Mouse (Mus musculus) kidney, adult 2 months (tissue): ENCODE results near the gene Hoxa6. TPM values are rescaled to one million over a fixed set of nuclear protein-coding genes. Genes with fewer than 3 reads are reported as not detected.
A peak's percentile ranks its signal among the peaks of the same experiment; 100 is the strongest.

ENCODE experiments used
- DNase-seq: peaks from one replicate; pipeline ENCODE4 v3.0.0; 2021
- H3K27ac ChIP-seq: fragments of 200-500 bp; 2 replicates; pipeline ENCODE4 v1.5.1; 2012; ENCODE audit warnings: low read depth, low read length, control low read depth, inconsistent platforms; ENCODE audit not compliant: insufficient read depth
- H3K27me3 ChIP-seq: fragments of 200-500 bp; replicated peaks from 2 replicates; pipeline ENCODE4 v1.6.1; 2012; ENCODE audit warnings: mild to moderate bottlenecking, moderate library complexity, low read length, inconsistent platforms; ENCODE audit not compliant: control insufficient read depth, insufficient read depth
- H3K36me3 ChIP-seq: fragments of 200-500 bp; 2 replicates; pipeline ENCODE4 v1.6.1; 2012; ENCODE audit warnings: mild to moderate bottlenecking, moderate library complexity, low read length, inconsistent platforms; ENCODE audit not compliant: control insufficient read depth, insufficient read depth
- H3K4me1 ChIP-seq: fragments of 200-500 bp; 2 replicates; pipeline ENCODE4 v1.6.1; 2011; ENCODE audit warnings: low read length; ENCODE audit not compliant: control insufficient read depth, insufficient read depth
- H3K4me3 ChIP-seq: fragments of 200-500 bp; 2 replicates; pipeline ENCODE4 v1.5.1; 2011; ENCODE audit warnings: mild to moderate bottlenecking, low read depth, low read length, control low read depth; ENCODE audit not compliant: insufficient read depth
- CTCF ChIP-seq: fragments of 200-500 bp; conservative IDR thresholded peaks from 2 replicates; pipeline ENCODE4 v1.5.1; 2011; ENCODE audit warnings: low read depth, mild to moderate bottlenecking, control low read depth, low read length, moderate library complexity, mixed read lengths; ENCODE audit not compliant: insufficient read depth, insufficient read length
- POLR2A ChIP-seq: fragments of 200-500 bp; IDR thresholded peaks from one replicate; pipeline ENCODE4 v1.6.1; 2011; ENCODE audit warnings: low read depth, low read length, control low read depth
- WGBS: fragments of 180-500 bp; shearing (Covaris S2); methylation state at CpG from one replicate; pipeline ENCODE4 v1.1.7; 2018; 5-methylcytosine and 5-hydroxymethylcytosine counted together
- polyA plus RNA-seq: library from polyadenylated mRNA; depleted of rRNA; stranded (reverse); fragments of >200 nt; gene quantifications from 2 replicates; pipeline ENCODE4 v1.2.3, GENCODE M21; 2012; rRNA removed

Hoxa6 gene
- polyA plus RNA-seq, 1 experiment = 2.4 TPM

DNA sequence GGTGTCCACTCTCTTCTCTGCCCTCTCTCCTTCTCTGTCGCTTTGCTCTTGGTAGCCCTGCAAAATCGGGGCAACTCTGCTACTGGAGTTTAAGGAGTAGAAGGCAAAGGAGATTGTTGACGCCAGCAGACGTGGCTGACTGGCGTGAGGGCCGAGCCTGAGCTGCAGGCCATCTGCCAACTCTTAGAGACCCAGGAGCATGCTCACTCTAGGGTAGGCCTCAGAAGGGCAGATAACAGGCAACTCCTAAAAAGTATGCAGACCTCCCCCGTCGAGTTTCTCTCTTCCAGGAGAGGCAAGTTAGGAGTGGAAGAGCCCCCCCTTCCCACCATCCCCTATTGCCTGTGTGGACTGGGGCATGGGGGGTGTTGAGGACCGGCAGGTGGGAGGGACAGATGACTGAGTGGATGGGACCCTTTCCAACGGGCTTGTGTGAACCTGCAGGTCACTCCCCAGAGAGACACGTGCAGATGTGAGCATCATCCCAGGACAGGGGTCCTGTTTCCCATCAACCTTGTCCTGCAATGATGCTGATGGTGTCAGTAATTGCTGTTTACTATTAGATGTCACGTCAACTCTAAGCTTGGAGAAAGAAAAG is 49.3 kb downstream of the Hoxa6 start:
- 16% methylated on average over 12 of the region's 12 CpGs for WGBS
- peak; percentile 77 for DNase-seq
- no peaks in the 10 kb centered on the region for H3K27me3 ChIP-seq
- H3K27ac ChIP-seq = peak overlapping the region; percentile 58
- TF ChIP-seq CTCF (no peak), POLR2A (no peak)
- peaks cover 7% of the 10 kb centered on the region; the same call in 1 of the 2 replicates for H3K4me1 ChIP-seq
- peak overlapping the region; percentile 85 for H3K4me3 ChIP-seq
- no peaks in the 10 kb centered on the region for H3K36me3 ChIP-seq

DNA sequence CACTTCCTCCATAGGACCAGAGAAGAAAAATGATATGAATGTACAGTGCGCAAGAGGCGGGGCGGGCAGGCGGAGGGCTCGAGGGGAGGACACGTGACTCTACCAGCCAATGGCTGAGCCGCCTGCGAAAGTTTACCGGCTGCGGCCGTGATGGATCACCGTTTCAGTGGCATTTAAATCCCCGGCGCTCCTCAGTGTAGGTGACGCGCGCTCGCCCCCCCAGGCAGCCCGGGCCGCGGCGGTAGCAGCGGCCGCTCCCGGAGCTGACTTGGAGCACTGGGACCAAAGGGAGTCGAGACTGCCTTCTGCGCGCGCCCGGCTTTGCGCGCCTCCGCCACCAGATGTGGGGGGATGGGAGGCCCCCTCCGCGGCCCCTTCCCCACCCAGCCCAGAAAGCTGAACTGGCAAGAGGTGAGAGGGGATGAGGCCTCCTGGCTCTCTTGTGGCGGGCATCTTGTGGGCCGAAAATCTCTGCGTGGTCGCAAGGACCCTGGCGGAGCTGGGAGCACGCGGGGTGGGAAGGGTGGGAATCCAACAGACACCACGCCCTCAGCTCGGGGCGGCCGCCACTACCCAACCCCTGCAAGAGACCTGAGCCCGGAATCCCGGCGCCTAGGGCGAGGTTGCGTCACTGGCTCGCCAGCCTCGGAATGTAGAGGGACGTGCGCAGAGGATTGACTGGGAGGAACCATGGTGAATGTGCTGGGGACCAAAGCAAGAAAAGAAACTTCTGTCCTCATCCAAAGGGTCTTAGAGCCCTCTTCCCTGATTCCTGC is 50.1 kb downstream of the Hoxa6 start, which contains the start of gene Hoxa1:
Gene Hoxa1, minus strand, starts transcription at position 42 of the 776 bp plus-strand sequence.
- Histone ChIP-seq H3K27me3 (no peaks in the 10 kb centered on the region), H3K27ac (peak within 1 kb of the TSS; percentile 58), H3K4me1 (peaks cover 7% of the 10 kb centered on the region; the same call in 1 of the 2 replicates), H3K36me3 (no peaks in the 10 kb centered on the region), H3K4me3 (peak within 1 kb of the TSS; percentile 85)
- TF ChIP-seq CTCF (no peak), POLR2A (peak; percentile 33)
- under 1% methylated on average over 55 of the region's 55 CpGs for WGBS
- DNase-seq = peak; percentile 94

DNA sequence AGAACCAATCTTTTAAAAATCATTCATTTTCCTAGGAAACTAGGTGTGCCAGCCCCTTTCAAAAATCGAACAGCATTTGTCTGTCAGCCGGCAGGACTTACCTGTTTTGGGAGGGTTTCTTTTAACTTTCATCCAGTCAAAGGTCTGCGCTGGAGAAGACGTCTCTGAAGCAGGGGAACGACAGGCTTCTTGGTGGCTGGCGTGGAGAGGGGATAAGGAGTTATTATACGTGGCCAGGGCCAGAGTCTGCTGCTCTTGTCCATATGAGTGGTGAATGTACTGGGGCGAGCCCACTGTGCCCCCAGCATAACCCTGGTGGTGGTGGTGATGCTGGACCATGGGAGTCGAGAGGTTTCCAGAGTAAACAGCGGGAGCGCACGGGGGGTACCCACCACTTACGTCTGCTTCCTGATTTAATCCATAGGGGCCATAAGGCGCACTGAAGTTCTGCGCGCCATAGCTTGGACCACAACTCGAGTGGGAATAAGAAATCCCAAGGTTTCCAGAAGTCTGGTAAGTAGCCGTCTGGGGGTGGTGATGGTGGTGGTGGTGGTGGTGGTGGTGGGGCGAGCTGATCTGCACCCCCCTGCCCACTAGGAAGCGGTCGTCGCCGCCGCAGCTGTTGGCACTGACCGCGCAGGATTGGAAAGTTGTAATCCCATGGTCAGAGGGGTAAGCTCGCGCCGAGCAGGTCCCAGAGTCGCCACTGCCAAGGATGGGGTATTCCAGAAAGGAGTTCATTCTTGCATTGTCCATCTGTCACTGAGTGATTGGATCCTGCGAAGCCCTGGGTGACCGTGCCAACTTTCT is 50.9 kb downstream of the Hoxa6 start:
- no peaks in the 10 kb centered on the region for H3K36me3 ChIP-seq
- WGBS = 16% methylated on average over 32 of the region's 32 CpGs
- H3K4me1 ChIP-seq = peaks cover 7% of the 10 kb centered on the region; the same call in 1 of the 2 replicates
- peak overlapping the region; percentile 85 for H3K4me3 ChIP-seq
- DNase-seq = no peak
- no peak overlapping the region for H3K27ac ChIP-seq
- no peaks in the 10 kb centered on the region for H3K27me3 ChIP-seq
- TF ChIP-seq POLR2A (no peak), CTCF (no peak)

DNA sequence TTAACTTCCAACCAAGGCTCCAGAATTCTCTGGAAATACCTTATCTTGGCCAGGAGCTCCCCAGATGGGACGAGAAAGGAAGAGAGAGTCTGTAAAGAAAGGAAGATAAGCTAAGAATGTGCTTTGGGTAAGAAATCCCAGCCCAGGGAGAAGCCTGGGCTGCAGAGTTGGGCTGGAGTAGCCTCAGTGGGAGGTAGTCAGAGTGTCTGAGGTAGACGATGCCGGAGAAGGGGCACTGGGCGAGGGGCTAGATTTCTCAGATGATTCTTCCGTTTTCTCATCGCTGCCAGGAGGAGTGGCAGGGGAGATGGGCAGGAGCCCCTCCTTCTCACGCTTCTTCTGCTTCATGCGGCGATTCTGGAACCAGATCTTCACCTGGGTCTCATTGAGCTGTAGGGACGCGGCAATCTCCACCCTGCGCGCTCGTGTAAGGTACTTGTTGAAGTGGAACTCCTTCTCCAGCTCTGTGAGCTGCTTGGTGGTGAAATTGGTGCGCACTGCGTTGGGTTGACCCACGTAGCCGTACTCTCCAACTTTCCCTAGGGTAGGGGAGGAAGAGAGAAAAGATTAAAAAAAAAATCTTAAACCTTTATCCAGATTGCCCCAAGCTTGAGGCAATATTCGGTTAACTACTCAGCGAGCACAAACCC is 51.8 kb downstream of the Hoxa6 start:
- no peak for DNase-seq
- Histone ChIP-seq H3K27ac (no peak overlapping the region), H3K36me3 (no peaks in the 10 kb centered on the region), H3K4me3 (no peak overlapping the region), H3K4me1 (peaks cover 7% of the 10 kb centered on the region; the same call in 1 of the 2 replicates), H3K27me3 (no peaks in the 10 kb centered on the region)
- 76% methylated on average over 20 of the region's 20 CpGs for WGBS
- TF ChIP-seq POLR2A (no peak), CTCF (no peak)

Other genes with a start within 250 kb of the Hoxa6 start
- gene Skap2, start 196.2 kb downstream of the Hoxa6 start, polyA plus RNA-seq = 12.4 and 22.2 TPM in 2 replicates
- 1.2 and 1.3 TPM in 2 replicates for gene Hoxa1, start 50.4 kb downstream of the Hoxa6 start, polyA plus RNA-seq
- gene Hoxa2, start 43.9 kb downstream of the Hoxa6 start, polyA plus RNA-seq = 1.3 and 1.6 TPM in 2 replicates
- 0.19 and 0.22 TPM in 2 replicates for gene 5730596B20Rik, start 31.2 kb downstream of the Hoxa6 start, polyA plus RNA-seq
- gene Hoxa4, start 17.0 kb downstream of the Hoxa6 start, polyA plus RNA-seq = 2.8 TPM in 2 replicates
- 6.9 and 8.1 TPM in 2 replicates for gene Hoxa5, start 4.1 kb downstream of the Hoxa6 start, polyA plus RNA-seq
- 7.4 and 7.6 TPM in 2 replicates for gene Hoxa3, start 4.6 kb upstream of the Hoxa6 start, polyA plus RNA-seq
- gene Gm28308, start 4.6 kb upstream of the Hoxa6 start, polyA plus RNA-seq = 0.78 and 2.9 TPM in 2 replicates
- 44.1 and 45.9 TPM in 2 replicates for gene Hoxa7, start 13.1 kb upstream of the Hoxa6 start, polyA plus RNA-seq
- gene Hoxa9, start 22.4 kb upstream of the Hoxa6 start, polyA plus RNA-seq = 36.0 and 63.1 TPM in 2 replicates
- 34.0 and 34.4 TPM in 2 replicates for gene Hoxa10, start 32.1 kb upstream of the Hoxa6 start, polyA plus RNA-seq
- gene Hoxa11, start 37.1 kb upstream of the Hoxa6 start, polyA plus RNA-seq = 3.7 TPM in 2 replicates
- gene Hoxa13, start 52.2 kb upstream of the Hoxa6 start, polyA plus RNA-seq = not detected in 2 replicates
- not detected in 2 replicates for gene Evx1, start 104.8 kb upstream of the Hoxa6 start, polyA plus RNA-seq